Mouse (Mus musculus): ENCODE results near the gene Mgme1.

DNA sequence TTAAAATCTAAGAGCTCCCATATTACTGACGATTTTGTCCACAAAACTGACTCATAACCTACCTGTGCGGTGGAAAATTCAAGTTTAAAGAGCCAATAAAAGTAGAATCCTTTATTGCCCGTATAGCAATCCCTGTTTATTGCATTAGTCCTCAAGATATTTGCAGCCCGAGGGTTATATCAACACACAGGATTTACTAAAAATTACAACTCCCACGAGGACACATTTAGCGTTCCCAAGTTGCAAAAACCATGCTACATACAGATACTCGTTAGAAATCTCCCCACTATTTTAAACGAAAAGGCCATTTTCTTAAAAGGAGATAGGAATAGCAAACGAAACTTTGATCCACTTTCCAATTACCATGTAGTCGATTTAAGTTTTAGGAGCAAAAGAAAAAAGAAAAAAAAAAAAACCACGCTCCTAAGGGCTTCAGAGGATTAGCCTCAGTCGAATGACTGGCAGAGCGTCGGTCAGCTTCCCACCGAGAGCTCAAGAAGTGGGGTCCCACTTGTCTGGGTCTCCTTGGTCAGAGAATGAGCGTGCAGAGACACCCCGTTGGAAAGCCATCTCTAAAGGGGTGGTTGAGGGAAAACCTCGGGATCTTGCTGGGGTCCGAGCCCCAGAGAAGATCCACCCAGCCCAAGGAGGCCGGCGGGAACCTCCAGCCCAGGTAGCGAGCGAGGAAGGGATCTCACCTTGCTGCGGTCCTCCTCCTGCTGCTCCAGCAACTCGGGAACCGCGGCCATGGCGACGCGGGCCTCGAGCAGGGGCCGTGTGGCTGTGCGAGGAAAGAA, 586 bp upstream of the Mgme1 start:
- no peak for TF ChIP-seq CTCF (IDR thresholded peaks at IDR 0.05 in 2 of 3, conservative IDR thresholded peaks at IDR 0.05 in 1 of 3; ENCODE audit: control insufficient read depth in 1 of 3, insufficient read depth in 1 of 3, low read depth in 2 of 3, low read length in 3 of 3, poor library complexity in 1 of 3, severe bottlenecking in 1 of 3)
- TF ChIP-seq POLR2A (IDR thresholded peaks at IDR 0.05; ENCODE audit: control insufficient read depth in 1 of 2, insufficient read depth in 1 of 2, low read depth in 1 of 2, low read length in 2 of 2, poor library complexity in 1 of 2) = no peak; a peak in 1 of 4 replicates

Data from MEL (cell line).